Mouse (Mus musculus) adrenal gland, postnatal 36 days (tissue): ENCODE results near the gene Tmem30b. TPM values are rescaled to one million over a fixed set of nuclear protein-coding genes. Genes with fewer than 3 reads are reported as not detected.
"Not testable (repeated sequence)": the region's sequence is repeated elsewhere in the genome, so short reads cannot be mapped to it uniquely, and the experiment has no call there.

Experiments used
- DNase-seq, 2 experiments: peaks; one replicate each; pipeline ENCODE4 v3.0.0; 2021; ENCODE audit warnings: mixed read lengths in 1 of 2
- long read RNA-seq, 2 experiments: library from polyadenylated mRNA; stranded (forward); transcript quantifications; one replicate each; pipeline ENCODE4 v2.0.0; 2021; ENCODE audit warnings: borderline sequencing depth in 2 of 2
- total RNA-seq, 2 experiments: library from RNA; stranded (reverse); gene quantifications; 2 replicates each; pipeline ENCODE4 v1.2.3; 2021

The Tmem30b gene
- under 1 TPM; 0.10 to 0.13 TPM for total RNA-seq
- long read RNA-seq, experiment 1: 0 reads
- long read RNA-seq, experiment 2, partial matches to known transcripts: 0 of 1 reads
- long read RNA-seq, experiment 2, other reads (novel, unspliced or antisense): 0 of 1 reads

DNA sequence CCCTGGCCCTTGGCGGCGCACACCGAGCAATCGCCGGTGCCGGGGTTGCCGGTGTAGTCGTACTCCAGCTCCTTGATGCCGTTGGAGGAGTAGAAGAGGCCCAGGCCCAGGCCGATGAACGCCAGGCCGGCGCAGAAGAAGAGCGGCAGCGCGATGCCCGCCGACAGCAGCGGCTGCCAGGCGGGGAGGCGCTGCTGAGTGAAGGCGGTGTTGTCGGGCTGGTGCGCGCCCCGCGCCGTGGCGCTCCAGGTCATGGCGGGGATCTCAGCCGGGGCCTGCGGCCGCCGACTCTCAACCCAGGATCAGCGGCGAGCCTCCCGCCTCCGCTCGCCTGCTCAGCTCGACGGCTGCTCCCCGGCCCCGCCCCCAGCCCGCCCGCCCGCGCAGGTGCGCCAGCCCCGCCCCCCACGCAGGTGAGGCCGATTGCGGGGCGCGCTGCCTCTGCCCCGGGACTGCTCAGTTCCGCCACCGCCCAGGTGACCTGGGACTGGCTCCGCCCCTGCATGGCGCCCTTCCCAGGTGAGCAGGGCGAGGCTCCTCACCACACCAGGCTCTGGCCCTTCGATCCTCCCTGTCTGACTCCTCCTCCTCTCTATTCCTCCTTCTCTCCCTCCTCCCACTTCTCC is at the start of gene Tmem30b:
Gene Tmem30b, minus strand, starts transcription at position 307 of the 626 bp plus-strand sequence.
- DNase-seq: peak; percentile 3 to 15

DNA sequence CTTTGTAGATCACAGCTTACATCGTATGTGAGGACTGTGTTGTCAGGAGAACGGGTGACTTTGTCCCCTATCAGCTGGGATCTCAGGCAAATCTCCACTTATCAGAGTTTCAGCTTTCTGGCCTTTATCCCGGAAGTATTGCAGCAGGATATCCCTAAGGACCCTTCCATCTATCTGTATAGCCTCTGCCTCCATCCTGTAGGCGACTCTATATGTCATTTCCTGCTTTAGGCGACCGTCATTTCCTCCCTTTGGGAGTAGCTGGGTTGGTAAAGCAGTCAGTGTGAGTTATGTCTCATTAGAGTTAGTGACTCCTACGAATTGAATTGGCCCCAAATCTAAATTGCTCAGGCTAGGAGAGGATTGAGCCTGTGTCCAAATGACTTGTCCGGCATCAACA is 49.0 kb upstream of the Tmem30b start:
- no peak for DNase-seq

DNA sequence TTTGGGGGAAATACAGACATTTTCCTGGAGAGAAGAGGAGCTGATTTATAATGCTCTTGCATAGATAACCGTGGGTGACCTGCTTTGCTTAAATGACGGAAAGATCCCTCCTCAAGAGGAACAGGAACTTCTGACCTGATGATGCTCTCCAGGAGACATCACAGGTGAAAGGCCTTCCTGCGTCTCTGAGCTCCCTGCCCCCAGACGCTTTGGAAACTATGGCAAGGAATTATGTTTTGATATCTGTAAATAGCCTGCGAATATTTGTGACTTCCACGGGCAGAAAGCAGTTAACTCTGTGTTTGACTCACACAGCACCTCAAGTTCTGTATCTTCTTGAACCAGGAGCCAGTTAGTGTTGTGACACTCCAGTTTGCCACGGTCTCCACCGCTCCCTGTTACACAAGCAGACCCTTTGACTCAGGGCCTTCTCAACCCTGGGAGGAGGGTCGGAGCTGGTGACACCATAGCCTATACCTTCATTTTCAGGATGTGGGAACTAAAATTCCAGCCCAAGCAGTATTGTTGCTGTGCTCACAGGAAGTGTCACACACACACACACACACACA is 48.1 kb upstream of the Tmem30b start:
- no peak for DNase-seq

DNA sequence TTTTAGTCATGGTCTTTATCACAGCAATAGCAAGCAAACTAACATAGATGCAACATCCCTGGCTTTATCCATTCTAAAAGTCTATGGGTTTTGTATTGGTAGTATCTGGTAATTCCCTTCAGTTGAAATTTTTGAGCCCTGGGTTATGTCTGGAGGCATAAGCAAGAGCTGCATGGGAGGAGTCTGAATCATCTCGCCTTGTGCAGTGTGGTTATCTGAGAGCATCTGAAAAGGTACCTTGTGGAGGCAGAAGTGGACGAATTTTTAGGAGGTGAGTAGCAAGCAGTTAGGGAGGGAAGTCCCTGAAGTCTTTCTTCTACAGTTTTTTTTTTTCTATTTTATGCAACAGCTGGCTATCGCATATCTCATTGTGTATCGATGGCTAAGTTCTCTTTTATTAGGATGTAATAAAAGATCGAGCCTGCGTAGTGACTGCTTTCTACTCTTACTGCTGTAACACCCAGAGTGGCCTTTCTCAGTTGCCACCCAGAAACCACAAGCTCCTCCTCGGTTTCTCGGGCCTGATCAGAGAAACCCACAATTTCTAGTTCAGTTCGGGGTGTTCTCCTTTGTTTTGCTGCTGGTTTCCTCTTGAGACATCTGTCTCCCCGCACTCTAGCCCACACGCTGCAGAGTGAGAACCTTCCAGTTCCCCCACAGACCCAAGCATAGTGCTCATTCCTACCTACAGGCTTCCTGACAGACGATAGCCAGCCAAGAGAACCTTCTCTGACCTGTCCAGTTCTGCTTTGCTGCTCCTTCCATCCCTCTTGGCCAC is 47.0 kb upstream of the Tmem30b start:
- no peak for DNase-seq

DNA sequence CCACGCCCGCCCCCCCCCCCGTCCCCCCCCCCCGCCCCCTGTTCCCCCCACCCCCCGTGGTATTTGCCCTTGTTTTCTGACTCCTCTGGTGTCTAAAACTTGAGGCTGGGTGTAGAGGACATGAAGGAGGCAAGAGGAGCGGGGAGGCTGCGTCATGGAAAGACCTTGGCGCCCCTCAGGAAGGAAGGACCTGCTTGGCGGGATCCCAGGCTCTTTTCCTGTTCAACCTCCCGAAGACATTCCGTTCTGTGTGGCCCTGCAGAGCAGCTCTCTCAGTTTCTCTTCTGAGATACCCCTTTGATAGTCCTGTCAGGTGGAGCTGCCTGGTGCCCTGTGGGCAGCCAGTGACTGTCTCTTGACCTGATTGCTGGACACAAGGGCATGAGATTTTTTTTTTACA is 45.4 kb upstream of the Tmem30b start:
- peak; percentile 69 to 77 for DNase-seq

DNA sequence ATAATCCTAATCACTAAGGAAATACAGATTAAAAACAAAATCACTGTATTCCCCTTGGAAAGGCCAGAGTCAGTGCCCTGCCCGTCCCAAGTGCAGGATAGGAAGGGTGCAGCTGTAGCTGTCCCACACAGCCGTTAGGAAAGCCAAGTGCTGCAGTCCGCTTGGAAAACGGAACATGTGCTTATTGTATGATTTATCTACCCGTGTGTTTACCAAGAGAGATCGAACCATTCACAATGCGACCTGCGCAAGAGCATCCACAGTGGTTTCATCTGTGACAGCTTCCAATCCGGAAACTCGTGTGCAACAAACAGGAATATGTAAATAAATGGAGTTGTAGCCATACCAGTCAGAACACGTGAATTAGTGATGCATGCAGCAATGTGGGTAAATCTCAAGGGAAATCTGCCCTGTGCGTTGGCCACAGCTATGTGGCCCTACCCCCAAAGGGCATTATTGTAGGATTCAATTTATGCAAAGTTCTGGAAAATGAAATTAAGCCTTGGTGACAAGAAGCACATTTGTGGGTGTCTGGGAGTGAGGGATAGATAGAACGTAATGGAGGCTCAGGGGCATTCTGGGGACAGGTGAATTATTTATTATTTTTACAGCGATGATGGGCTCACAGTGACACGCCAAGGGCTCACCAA is 44.6 kb upstream of the Tmem30b start:
- no peak for DNase-seq

DNA sequence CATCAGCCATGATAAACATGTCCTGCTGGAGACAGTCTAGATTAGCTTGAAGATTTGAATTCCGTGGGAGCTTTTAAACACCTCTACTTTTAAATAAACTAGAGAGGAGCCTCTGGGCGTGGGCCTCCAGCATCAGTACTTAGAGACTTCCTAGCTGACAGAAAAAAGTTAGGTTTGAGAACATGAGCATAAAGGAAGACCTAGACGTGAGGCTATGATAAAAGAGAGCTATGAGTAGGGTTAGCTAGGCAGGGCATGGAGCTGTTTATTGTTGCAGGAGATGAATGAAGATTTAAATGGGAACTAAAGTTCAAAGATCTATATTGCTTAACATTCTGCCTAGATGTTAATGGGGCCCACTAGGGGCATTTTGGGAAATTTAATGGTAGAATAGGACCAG is 41.1 kb upstream of the Tmem30b start:
- no peak for DNase-seq

DNA sequence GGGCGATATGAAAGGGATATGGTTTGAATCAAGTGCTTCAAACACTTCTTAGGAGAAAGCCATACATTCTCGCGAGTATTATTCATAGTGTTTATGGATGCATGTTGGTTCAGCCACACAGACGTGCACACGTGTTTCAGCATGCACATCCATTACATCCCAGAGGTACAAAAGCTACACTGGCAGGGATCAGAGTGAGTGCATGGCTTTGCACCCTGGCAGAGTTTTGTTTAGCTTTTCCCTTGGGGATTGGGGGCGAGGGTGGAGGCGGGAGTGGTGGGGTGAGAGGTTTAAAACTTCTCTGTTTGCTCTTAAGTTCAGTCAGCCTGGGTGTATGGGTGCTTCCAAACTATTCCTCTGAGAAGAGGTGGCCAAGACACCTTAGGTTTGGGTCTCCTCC is 39.7 kb upstream of the Tmem30b start:
- no peak for DNase-seq

DNA sequence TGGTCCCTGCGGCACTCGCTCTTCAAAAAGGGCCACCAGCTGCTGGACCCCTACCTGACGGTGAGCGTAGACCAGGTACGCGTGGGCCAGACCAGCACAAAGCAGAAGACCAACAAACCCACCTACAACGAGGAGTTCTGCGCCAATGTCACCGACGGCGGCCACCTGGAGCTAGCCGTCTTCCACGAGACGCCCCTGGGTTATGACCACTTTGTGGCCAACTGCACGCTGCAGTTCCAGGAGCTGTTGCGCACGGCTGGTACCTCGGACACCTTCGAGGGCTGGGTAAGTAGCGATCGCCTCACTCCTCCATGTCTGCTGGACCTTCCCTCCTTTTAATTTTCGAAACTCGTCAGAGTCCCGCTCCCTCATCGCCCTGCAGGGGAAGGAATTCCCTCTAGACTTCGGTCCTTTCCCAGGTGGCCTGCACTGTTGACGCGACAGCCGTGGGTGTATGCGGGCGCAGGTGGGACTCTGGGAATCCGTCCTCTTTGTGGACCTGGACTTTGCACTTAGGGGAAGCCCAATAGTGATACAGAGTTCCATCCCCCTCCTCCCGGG is 39.1 kb upstream of the Tmem30b start:
- no peak for DNase-seq

DNA sequence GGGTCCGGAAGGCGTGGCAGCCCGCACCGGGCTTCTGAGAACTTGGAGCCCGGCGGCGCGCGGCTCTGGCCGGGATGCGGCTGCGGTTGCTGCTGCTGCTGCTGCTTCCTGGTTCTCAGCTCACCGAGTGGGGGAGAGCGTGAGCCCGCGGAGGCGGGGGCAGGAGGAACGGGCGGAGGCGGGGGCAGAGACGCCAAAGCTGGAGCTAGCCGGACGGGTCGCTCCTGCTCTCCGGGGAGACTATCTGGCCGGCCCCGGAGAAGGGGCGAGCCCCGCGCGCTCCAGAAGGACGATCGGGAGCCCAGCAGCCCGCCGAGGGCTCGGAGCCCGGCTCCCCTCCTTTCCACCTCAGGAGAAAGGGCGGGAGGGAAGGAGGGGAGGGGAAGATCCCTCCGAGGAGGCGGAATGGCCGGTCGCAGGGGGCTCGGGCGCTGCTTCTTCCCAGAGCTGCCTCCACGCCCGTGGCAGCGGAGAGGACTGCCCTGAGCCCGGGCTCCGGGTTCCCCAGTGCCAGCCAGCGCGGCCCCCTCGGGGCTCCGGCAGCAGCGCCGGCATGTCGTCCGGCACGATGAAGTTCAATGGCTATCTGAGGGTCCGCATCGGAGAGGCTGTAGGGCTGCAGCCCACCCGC is 38.5 kb upstream of the Tmem30b start, which contains the start of gene Prkch:
Gene Prkch, plus strand, starts transcription at position 187 of the 631 bp plus-strand sequence.
- DNase-seq: peak; percentile 87 to 89

DNA sequence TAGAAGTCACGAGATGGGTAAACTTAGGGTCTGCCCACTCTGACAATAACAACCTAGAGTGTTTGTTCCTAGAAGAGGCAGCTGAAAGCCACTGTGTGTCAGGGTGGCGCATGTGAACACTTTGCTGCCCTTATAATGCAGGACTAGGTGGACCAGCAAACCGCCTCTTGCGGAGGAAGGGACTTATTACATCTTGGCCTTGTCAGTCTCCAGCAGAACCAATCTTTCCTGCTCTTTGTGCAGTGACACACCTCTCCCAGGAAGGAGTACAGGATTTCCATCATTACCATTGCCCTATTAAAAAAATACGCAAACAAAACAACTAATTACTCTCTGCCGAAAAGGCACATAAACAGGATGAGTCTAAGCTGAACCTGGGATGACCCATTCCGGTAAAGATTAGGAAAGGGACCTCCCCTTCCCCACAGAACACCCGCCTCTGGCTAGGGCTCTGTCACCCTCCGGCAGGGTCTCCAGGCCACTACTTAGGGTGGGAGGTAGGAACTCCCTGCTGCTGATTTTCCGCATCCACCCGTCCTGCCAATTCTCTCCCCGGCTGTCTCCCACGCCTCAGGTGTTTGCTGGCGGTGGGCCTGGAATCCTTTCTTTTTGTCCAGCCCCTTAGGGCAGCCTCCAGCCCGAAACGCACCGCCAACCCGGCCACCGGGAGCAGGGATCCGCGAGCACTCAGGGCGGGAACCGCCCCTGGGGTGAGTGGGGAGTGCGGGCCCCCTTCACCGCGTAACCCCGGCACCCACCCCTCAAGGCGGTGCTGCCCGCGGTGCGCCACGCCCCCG is 37.8 kb upstream of the Tmem30b start:
- DNase-seq: no peak

DNA sequence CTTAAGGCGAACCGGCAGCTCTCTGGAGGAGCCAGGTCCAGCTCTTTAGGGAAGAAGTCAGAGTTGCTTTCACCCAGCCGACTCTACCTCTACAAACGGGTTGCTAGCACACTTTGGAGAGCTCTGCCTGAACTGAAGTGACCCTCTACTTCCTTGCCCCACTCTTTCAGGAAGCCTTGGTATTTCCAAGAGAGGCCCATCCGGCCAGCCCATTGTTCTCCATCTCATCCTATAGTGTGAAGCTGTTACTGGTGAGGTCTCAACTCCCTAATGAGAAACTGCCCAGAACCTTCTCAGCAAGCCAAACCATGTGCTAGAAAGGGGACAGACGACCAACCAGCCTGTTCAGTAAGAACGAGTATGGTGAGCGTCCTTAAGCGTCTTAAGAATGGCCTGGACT is 37.1 kb upstream of the Tmem30b start:
- DNase-seq: no peak

DNA sequence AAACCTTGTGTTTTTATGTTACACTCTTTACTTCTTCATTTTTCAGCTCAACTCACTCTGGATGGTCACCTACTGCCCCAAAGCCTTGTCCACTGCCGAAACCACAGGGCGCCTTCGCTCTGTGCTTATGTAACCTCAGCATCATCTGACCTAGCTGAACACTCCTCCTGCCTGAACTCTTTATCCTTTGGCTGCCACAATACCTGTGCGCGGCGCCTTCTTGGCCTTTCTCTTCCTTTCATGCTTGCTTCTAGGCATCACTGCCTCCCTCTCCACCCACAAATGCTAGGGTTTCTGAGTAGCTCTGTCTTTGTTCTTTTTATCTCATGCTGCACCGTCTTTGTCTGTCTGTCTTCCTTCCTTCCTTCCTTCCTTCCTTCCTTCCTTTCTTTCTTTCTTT is 34.6 kb upstream of the Tmem30b start:
- DNase-seq: no peak

DNA sequence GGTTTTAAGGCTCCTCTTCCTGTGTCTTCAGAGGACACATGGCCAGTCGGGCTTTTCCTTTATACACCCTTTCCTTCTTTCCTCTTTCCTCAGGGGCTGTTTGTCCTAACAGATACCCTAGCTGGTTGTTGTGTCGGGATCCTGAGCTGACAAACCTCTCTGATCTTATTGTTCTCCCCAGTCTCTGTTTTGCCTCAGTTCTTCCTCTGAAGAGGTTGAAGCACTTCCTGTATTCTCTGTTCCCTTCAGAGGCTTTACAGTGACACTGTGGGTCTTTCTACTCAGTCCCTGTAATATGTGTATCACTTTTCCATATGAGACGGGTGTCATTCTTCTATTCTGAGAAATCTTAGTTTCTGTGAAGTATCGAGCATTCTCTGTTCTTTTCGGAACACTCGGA is 31.9 kb upstream of the Tmem30b start:
- DNase-seq: no peak

DNA sequence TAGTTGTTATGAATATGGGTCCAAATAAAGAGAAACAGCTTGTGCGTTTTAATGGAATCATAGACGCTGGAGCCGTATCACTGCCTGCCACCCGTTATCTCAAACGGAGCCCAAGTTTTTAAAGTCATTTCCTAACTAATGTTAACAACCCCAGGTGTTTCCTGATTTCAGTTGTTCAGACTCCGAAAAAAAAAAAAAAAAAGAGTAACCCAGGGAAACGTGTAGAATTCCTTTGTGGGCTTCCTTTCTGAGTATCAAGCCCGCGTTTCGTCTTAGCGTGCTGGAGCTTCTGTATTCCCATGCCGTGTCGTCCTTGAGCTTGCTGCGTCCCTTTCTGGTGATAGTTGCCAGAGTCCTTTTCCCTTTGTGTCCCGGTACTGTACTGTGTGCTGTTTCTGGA is 28.4 kb upstream of the Tmem30b start:
- peak in 1 of 2 experiments; percentile 13 for DNase-seq

DNA sequence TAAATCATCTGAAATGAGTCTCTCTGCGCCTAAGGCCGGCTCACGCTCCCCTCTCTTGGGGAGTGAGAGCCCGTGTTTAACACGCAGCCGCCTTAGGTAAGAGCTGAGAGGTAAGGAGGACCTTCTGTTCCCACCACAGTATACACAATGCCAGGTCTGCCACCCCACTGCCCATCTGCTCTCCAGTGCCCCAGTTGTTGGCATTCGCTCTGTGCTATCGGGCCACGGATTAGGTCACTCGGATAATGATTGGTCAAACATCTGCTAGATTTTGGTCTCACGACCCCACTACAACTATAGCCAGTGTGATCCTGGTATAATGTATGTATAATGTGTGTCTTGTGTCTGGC is 19.4 kb upstream of the Tmem30b start:
- DNase-seq: no peak

DNA sequence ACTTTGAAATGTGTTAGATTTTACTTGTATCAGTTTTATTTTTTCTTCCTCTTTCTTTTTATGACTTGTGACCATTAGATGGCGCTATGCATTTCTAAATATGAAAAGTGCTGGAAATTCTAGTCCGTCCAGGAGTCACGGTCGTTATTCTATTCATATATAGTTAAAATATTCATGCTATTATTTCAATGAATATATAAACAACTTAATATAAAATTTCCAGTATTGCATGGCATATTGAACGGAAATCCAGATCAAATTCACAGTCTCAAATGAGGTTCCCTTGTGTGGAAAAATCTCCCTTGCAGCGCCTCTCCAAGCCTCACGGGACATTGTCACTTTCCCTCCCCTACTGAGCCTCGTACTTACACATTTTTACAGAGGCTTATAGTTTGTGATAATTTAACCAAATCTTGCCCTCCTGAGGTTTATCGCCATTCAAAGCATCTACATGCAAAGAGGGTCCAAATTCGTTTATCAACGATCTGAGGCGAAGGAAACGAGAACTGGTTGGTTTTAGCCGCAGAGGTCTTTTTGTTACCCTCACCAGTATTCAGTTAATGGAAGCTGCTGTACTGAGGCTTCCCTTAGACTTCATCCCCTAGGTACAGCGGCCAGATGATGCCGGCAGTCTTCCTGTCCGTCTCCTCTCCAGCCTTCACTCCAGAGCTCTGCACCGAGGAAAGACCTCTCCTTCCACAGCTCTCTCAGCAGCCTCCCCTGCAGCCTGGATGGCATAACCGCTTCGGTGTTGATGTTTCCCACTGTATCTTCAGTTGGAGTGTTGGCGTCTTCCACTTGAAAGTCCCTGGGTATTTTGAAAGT is 18.8 kb upstream of the Tmem30b start:
- DNase-seq: no peak

DNA sequence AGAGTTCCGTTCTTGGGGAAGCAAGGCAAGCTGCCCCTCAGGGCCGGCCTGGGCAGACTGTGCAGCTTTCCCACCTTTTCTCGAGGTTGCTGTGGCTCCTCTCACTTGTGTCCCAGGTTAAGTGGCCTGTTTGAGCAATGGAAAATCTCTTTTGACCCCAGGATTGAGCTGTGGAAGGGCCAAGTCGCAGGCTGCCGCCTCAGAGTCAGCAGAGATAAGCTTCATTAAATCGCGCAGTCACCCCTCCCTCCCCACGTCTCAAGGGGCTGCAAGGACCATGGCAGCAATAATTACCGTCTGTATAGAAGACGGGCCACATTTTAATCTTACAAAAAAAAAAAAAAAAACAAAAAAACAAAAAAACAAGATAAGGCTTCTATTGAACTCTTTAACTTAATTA is 18.0 kb upstream of the Tmem30b start:
- no peak for DNase-seq

DNA sequence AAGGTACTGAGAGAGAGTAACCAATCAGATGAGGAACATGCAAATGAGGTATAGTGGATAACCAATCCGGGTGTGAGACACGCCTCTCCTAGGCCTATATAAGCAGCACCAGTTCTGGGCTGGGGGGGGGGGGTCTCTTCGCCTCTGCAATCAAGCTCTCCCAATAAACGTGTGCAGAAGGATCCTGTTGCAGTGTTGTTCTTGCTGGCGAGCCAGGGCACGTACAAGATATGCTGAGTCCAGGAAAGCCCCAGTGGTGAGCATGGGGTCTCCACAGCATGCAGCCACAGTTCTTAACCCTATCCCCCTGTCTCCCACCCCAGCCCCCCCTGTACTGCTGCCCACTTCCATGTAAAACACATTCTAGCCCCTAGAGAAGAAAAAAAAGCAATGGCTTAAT is 16.9 kb upstream of the Tmem30b start:
- not testable (repeated sequence) for DNase-seq

DNA sequence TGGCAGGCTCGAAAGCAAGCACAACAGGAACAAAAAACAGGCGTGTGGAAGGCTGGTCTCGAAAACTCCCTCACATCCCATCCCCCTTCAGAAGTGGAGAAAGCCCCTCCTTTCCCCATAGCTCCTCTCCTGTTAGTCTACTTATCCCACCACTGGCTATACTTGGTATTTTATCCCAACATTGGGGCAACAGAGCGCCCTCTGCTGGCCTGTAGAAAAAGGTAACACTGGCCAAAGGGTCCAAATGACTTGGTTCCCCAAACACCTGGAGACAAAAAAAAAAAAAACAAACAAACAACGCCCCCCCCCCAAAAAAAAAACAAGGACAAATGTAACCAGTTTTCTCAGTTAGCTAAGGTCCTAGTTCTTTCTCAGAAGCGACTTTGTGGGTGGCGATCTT is 13.9 kb upstream of the Tmem30b start:
- DNase-seq: peak in 1 of 2 experiments; percentile 29
